Mouse (Mus musculus) left cerebral cortex, adult 18-20 months (tissue): ENCODE data around the gene Shroom1. TPM values are rescaled to one million over a fixed set of nuclear protein-coding genes. Genes with fewer than 3 reads are reported as not detected.

Source experiments
- DNase-seq, 2 experiments: peaks; one replicate each; pipeline ENCODE4 v3.0.0; 2021 to 2022; ENCODE audit warnings: low spot score in 2 of 2, mixed read lengths in 1 of 2
- total RNA-seq, 2 experiments: library from RNA; stranded (reverse); gene quantifications; 2 replicates each; pipeline ENCODE4 v1.2.3; 2021

Gene Shroom1
- total RNA-seq, 2 experiments from 2014 or later: 5.4 to 5.6 TPM

DNA sequence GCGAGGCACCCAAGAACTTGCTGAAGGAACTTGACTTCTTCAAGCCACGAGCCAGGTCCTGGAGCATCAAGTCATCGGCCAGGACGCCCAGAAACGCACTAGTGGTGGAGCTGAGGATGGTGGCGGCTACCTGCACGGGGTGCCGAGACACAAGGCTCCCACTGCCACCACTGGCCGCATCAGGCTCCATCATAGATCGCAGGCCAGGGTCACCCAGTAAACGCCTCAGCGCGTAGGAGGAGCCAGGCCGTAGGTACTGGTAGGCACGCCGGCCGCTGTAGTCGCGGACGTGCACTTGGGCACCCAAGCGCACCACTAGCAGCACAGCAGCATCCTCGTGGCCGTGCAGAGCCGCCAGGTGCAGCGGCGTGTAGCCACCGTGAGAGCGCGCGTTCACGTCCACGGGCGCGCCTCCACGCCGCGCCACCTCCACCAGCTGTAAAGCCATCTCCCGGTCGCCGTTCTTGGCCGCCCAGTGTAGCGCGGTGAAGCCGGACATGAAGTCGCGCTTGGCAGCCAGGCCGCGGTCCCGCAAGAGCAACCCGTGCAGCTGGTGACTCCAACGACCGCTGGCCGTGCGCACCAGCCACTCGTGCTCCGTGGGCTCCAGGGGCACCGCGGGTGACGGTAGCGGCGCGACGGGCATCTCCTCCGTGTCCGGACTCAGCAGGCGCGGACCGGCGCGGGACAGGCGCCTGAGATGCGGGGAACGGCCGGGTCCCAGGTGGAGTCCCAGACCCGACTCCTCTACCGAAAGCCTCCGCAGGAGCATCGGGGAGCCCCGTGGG, 21.6 kb downstream of the Shroom1 start:
- DNase-seq: peak in 1 of 2 experiments; percentile 45

DNA sequence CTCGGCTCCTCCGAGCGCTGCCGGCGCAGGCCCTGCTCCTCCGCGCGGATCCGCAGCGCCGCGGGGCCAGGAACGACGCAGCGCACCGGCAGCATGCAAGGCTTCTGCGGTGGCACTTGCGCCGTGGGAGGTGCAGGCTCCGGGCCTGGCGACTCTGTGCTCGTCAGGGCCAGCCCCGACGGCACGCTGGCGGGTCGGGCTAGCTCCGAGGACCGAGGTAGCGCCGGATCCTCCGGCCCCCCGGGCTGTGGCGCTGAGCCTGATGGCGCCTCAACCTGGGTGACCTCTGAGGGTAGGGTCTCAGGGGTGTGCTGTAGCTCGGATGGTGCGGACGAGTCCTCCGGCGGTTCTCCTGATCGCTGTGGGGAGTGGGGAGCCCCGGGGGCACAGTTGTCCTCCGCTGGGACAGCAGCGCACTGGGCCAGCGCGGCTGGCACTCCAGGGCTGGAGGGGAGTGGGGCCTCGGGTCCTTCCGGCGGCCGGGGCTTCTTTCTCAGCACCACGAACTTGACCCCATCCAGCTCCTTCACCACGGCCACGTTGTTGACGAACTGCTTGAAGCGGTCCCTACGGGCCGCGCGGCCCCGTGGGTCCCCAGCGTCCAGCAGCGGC, 22.3 kb downstream of the Shroom1 start:
- peak in 1 of 2 experiments; percentile 60 for DNase-seq

DNA sequence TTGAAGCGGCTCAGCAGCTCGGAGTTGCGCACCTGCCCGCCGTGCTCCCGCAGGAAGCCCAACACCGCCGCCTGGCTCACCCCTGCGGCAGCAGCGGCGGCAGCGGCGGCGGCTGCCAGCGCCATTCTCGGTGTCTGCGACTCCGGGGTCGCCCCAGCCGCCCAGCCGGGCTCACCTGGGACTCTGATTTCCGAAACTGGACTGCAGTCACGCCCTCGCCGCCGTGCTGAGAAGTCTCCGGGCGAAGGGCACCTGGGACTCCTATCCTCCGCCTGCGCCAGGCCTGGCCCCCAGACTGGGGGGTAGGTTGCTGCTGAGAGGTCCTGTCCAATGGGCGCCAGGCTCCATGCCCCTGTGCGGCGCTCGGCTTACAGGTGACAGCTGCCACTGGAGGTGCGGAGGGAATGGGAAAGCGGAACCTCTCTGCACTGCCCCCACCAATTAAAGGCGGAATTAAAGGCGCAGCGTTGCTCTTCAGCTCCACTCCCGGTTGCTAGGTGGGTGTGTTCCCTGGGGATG, 22.8 kb downstream of the Shroom1 start, which contains the start of the genes Gm9945 and Sowaha:
Gene Gm9945 (plus strand): TSS at position 384 of the 519 bp plus-strand sequence.
Gene Sowaha (minus strand): TSS at position 492 of the 519 bp plus-strand sequence.
- peak; percentile 60 to 74 for DNase-seq

DNA sequence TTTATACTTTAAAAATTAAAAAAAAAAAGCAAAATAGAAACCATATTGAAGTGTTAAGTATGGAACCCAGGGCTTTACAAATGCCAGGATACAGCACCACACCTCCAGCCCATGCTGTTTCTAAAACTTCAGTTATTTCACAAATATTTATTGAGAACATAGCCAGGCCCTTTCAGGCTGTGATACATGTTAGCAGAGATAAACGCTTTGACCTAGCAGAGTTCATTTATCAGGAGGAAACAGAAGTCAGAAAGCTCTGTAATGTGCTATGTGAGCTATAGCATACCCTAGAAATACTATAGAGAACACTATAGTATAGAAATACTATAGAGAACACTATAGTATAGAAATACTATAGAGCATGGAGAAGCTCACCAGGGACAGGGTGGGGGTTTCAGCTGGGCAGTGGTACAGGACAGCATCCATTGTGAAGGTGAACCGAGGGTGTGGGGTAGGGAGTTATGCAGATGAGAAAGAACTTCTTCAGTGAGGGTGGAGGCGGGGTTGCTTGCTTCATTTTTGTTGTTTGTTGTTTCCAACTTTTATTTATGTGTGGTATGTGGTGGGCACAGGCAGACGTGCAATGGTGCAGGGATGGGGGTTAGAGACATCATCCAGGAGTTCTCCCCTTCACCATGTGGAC, 24.2 kb downstream of the Shroom1 start:
- no peak for DNase-seq

DNA sequence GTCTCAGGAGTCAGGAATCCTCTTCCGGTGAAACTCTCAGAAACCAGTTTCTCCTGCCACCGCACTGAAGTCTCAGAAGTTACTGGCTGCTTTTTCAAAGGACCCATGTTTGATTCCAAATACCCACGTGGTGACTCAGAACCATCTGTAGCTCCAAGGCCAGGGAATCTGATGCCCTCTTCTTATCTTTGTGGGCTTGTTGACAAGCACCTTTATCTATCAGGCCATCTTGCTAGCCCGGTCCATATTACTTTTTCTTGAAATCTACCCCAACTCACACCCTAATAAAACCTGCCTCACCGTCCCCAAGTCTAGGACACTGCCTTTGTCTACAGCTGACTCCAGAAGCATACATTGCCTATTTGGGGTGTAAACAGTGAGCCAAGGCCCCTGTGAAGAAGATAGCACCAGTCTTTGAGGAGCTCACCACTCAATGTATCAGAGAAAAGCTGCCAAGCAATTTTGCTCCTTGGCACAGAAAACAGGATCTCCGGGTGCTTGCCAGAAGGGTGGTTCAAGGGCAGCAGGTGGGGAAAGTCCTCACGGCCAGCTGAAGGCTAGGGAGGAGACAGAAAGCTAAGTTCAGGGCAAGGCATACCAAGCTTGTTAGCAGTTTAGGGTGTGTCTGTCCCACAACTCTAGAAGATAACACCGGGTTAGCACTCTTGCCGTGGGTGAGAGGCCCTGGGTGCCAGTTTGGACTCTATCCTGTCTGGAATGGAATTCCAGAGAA, 26.3 kb downstream of the Shroom1 start:
- DNase-seq: no peak

DNA sequence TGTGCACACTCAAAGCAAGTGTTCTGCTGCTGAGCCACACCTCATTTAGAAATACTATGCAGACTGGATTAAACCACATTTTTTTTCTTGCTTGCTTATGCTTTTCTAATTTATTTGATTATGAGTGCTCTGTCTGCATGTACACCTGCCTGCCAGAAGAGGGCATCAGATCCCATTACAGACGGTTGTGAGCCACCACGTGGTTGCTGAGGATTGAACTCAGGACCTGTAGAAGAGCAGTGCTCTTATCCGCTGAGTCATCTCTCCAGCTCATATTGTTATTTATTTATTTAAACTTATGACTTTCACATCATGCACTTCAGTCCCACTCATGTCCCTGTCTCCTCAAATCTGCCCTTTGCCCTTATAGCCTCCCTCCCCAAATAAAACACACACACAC, 28.7 kb downstream of the Shroom1 start:
- no peak for DNase-seq

DNA sequence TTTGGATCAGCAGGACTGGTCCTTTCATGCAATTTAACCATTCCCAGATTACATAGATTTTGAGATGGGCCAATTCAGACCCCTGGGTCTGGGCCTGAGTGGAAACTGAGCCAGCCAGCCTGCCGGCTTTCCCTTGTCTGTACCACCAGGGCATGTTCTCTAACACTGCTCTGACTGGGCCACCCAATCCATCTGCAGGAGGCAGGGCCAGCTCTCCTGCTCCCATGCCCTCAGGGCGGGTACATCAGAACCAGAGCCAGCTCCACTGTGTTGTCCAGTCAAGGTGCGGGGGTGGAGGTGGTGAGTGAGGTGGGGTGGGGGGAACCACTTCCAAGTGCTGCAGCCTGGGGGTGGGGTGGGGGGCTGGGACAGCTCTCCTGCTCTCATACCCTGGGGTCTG, 29.3 kb downstream of the Shroom1 start:
- no peak for DNase-seq

DNA sequence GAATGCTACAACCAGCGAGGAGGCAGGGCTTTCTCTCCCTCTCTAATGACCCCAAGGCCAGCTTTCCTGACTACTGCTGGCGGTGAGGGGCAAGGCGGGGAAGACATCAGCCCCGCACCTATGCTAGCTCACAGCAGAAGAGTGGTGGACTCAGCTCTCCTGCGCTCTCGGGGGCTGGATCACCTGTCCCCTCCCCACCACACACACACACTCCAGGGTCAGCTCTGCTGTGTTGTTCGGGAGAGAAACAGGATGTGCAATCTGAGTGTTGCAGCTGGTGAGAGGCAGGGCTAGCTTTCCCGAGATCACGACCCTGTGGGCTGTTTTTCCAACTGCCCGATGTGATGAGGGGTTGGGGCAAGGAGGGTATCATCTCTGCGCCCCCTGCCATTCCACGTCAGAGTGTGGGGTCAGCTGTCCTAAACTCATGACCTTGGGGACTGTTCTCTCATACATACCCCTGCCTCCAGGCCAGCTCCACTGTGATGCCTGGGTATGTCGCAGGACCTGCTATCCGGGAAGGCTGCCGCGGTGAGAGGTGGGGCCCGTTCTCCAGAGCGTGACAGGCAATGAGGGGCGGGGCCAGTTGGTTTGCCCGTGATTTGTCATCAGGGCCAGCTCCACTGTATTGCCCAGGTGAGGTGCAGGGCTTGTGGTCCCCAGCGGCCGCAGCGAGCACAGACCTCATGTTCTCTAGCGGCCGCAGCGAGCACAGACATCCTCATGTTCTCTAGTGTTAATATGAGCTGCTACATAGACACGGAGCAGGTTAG, 30.0 kb downstream of the Shroom1 start:
- no peak for DNase-seq

DNA sequence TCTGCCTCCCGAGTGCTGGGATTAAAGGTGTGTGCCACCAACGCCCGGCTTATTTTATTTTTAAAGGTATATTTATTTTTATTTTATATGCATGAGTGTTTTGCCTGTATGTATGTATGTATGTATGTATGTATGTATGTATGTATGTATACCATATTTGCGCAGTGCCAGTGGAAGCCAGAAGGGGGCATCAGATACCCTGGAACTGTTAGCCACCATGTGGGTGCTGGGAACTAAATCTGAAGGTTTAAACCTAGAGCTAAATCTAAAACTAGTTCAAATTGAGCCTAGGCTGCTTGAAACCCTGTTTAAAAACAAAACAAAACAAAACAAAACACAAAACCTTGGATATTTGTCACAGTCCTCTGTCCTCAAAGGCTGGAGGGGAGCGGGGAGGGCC, 32.0 kb downstream of the Shroom1 start:
- no peak for DNase-seq

DNA sequence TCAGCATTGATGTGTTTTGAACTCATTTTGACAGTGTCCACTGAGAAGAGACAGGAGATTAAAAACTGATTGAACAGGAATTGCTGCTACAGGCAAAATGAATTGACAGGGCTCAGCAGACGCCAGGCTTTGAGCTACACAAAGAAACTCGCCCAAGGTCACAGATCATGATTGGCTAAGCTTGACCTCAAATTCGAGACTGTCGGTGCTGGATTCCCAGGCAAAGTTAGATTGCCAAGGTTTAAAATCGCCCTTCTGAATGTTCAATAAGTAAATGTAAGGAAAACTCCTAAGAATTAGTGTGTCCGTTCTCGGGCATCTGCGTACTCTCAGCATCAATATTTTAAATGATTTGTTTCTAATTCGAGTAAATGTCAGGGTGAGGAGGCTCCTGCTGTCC, 32.4 kb downstream of the Shroom1 start:
- DNase-seq: no peak

DNA sequence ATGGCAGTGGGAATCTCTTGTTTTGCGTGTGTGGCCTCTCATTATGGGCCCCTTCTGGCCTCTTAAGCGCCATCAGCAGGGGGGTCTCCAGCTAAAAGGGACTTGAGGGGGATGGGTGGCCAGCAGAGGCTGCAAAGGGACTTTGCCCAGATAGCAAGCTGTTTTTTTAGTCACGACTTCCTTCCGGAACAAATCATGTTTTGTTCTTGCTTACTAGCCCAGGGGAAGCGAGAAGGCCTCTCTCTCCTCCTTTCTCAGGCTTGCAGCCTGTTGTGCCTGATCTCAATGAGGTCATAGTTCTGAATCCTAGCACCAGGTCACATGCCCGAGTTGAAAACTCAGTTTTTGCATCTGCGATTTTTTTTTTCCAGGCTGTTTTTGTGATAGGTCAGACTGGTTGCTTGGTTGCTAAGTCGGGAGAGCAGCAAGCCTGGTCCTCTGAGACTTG, 35.0 kb downstream of the Shroom1 start:
- DNase-seq: no peak

DNA sequence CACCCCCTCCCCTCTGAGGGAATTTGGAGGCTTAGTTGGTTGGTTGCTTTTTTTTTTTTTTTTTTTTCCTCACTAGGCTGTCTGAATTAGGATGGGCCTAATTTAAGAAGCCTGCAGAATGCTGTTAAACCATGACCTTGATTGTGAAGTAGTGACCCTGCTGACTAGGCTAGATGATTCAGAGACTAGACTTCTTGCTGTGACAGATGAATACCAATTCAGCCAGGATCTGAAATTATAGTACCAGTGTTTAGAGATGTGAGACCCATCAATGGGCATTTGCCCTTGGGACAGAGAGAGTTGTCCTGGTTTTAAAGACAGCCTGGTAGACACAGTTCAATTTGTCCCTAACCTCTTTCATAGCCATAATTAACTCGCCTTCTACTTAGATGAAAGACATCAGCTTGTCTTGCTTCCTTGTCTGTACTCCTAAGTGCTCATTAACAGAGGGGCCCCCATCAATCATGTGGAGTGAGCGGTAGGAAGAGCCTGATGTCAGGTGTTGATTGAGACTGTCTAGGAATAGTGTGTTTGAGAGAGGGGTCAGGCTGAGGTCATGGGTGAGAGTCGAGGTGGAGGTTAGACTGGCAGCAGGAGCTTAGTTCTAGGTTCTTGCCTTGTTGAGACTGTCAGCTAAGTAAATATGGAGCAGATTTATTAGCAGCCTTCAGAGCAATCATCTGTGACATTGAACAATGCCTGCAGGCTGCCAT, 36.4 kb downstream of the Shroom1 start:
- no peak for DNase-seq

DNA sequence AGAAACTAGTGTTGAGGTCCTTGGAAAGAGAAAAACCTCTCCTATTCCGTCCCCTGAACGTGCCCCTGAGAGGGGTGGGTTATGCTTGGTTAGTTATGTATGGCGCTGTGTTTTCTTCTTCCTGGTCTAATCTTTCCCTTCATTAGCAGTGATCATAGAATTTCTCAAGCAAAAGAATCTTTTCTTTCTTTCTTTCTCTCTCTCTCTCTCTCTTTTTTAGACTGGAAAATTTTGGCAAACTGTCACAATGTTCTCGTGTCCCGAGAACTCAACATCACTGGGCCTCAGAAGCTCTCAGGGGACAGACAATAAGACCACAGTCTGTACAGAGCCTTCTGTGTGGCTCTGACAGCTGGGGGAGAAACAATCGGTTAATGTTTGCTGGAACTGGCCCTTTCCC, 38.4 kb downstream of the Shroom1 start:
- no peak for DNase-seq

DNA sequence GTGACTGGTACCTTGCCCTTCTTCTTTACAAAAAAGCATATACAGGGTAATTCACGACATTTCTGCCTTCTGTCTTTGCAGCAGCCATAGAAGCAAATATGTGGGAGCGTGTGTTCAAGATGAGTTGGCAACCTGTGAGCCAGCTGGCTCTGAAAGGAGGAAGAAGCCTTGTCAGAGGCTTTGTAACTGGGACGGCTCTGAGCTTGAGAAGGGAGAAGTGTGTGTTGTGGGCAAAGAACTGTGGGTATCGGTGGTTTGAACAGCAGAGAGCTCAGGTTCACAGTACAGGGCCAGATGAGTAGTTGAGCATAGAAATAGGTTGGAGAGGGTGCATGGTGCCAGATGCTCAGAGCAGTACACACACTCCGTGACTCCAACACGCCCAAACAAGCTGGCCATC, 39.9 kb downstream of the Shroom1 start:
- peak; percentile 54 to 67 for DNase-seq

DNA sequence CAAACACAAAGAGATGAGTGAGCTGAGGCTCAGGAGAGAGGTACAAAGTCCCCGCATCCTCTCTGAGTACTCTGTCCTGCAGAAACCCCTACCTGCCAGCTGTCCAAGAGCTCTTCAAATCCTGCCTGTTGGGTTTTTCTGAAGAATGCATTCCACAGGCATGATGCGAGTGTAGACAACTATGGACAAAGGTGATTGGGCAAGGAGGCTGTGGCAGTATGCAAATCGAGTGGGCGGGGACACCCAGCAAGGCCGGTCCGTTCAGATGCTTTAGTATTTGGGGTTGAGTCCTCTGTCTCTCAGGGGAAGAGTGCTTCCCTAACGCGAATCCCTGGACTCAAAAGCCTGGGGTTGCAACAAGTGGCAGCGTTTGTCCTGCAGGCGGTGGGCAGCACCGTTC, 43.6 kb downstream of the Shroom1 start:
- no peak for DNase-seq

DNA sequence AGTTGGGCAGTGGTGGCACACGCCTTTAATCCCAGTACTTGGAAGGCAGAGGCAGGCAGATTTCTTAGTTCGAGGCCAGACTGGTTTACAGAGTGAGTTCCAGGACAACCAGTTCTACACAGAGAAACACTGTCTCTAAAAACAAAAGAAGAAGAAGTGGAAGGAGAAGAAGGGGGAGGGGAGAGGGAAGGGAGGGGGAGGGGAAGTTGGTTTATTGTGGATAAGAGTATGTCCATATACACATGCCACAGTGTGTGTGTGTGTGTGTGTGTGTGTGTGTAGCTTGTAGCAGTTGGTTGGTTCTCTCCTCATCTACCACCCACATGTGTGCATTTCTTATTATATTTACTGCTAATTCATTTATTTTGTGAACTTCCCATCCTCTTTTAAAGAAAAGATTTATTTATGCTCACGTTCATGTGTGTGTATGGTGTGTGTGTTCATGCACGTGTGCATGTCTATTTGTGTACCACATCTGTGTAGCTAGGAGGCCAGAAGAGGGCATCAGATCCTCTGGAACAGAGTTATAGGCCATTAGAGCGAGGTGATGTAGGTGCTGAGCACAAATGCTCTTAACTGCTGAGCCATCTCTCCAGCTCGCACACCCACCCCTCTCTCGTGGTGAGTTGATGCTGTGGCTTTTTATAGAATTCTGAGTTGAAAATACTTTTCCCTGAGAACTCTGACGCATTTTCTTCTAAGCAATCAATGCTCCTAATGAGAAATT, 45.2 kb downstream of the Shroom1 start:
- DNase-seq: peak in 1 of 2 experiments; percentile 52

DNA sequence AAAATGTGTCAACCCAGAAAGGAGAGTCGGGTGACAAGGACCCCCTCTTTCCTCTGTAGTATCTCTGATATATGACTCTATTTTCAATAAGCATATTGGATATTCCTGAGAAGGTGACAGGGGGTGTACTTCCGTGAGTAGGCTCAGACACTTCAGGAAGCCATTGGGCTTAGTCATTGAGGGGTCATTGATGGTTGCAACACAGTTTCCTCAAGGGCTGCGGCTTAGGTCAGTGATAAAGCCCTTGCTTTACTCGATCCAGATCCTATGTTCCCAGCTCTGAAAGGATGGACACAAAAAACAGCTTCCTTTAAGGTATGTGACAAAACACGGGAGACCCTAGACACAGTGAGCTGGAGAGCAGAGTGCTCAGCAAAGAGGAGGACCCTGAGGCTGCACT, 46.7 kb downstream of the Shroom1 start:
- DNase-seq: no peak

DNA sequence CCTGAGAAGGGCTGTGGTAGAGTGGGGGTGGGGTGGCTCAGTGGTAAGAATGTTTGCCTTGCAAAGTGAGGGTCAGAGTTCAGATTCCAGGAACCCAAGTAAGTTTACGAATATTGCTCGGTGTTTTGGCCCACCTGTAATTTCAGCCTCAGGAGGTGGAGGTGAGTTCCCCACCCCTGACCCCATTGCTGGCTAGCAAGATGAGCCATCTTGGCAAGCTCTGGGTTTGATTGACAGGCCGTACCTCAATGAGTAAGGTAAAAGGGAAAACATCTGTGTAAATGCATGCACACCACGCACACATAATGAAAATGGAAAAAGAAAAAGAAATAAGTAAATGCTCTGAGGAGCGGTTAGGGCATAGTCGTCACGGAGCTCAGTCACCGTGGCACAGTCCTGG, 47.4 kb downstream of the Shroom1 start:
- no peak for DNase-seq

DNA sequence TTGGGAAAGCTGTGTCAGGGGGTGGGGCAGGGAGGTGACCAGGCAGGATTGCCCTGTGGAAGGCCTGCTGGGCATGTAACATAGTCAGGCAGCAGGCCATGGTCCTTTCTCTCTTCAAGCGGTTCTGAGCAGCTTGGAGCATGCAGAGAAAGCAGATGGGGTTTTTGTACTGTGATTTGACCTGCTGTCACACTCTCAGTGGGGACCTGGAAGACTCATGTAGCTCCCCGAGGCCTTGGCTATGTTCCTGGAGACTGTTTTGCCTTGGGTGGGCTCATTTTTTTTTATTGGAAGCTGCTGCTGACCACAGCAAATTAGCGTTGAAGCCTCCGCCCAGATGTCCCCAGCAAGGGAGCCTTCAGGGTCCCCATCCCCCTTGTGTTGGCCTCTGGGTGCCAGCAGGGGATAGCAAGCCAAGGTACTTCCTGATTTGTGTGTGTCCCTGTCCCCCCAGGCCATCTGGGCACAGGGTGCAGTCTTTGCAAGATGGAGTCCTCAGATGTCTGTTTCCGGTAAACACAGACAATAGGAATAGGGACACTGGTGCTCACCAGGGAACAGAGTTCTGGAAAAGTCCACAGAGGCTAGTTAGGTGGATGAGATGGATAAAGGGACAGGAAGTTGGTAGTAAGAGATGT, 48.1 kb downstream of the Shroom1 start:
- DNase-seq: no peak
